Mouse (Mus musculus) lung, embryonic 14.5 days (tissue): ENCODE measurements around the gene Gm29735. TPM values are rescaled to one million over a fixed set of nuclear protein-coding genes. Genes with fewer than 3 reads are reported as not detected.

Source experiments
- ATAC-seq: fragments of 200-750 bp; cut with Nextera tagmentation; 2 replicates; pipeline ENCODE4 v1.8.0; 2017; ENCODE audit warnings: mild to moderate bottlenecking, moderate TSS enrichment, moderate library complexity; ENCODE audit not compliant: insufficient read depth
- DNase-seq: peaks from one replicate; pipeline ENCODE4 v3.0.0-alpha.2; 2015
- H3K27ac ChIP-seq: fragments of 300-500 bp; sonication (generic); 2 replicates; pipeline ENCODE4 v1.5.1; 2014; ENCODE audit warnings: low read depth, mild to moderate bottlenecking, moderate library complexity
- H3K27me3 ChIP-seq: fragments of 300-500 bp; sonication (generic); 2 replicates; pipeline ENCODE4 v1.6.1; 2014; ENCODE audit warnings: low read length, control low read depth; ENCODE audit not compliant: insufficient read depth
- H3K36me3 ChIP-seq: fragments of 300-500 bp; sonication (generic); 2 replicates; pipeline ENCODE4 v1.6.1; 2014; ENCODE audit warnings: control low read depth; ENCODE audit not compliant: insufficient read depth
- H3K4me1 ChIP-seq: fragments of 300-500 bp; sonication (generic); 2 replicates; pipeline ENCODE4 v1.6.1; 2014; ENCODE audit warnings: antibody characterized with exemption, control low read depth; ENCODE audit not compliant: insufficient read depth
- H3K4me2 ChIP-seq: fragments of 300-500 bp; sonication (generic); 2 replicates; pipeline ENCODE4 v1.6.1; 2014; ENCODE audit warnings: mild to moderate bottlenecking
- H3K4me3 ChIP-seq: fragments of 300-500 bp; sonication (generic); 2 replicates; pipeline ENCODE4 v1.5.1; 2014; ENCODE audit warnings: low read depth, low read length
- H3K9ac ChIP-seq: fragments of 300-500 bp; sonication (generic); 2 replicates; pipeline ENCODE4 v1.6.1; 2014
- H3K9me3 ChIP-seq: fragments of 300-500 bp; sonication (generic); 2 replicates; pipeline ENCODE4 v1.6.1; 2016; ENCODE audit warnings: low read depth, low read length, control low read depth
- CTCF ChIP-seq: IDR thresholded peaks from 2 replicates; pipeline ENCODE4 v1.5.1; 2016; ENCODE audit warnings: antibody characterized with exemption, low read depth
- WGBS: fragments of 180-500 bp; shearing (Covaris S2); extraction: QIAGEN DNeasy Blood & Tissue Kit; methylation state at CpG from one replicate; pipeline ENCODE4 v1.1.7; 2014; 5-methylcytosine and 5-hydroxymethylcytosine counted together
- polyA plus RNA-seq: library from polyadenylated mRNA; unstranded; fragments of >200 nt; fragmentation: Nextera tagmentation; extraction: Ambion mirVana; gene quantifications from 2 replicates; pipeline ENCODE4 v1.2.1, GENCODE M21; 2014

Gm29735 gene
- polyA plus RNA-seq, 1 experiment from 2014 or later, result not detected

- ATAC-seq (no peak), DNase-seq (peak; percentile 31)
- Histone ChIP-seq H3K4me3 (no peak overlapping the region), H3K9ac (no peak overlapping the region), H3K4me1 (no peaks in the 10 kb centered on the region), H3K4me2 (no peak overlapping the region), H3K27me3 (no peaks in the 10 kb centered on the region), H3K36me3 (no peaks in the 10 kb centered on the region), H3K27ac (no peak overlapping the region), H3K9me3 (no peaks in the 10 kb centered on the region)
- 10% methylated on average over 5 of the region's 5 CpGs for WGBS
- TF ChIP-seq CTCF, result peak; percentile 56
Measured at GRCm38 (mm10) chr7:142119632-142120031, 37.3 kb downstream of the Gm29735 start.

Other genes starting within 250 kb of the Gm29735 start
- gene Tollip, start 238.6 kb downstream of the Gm29735 start, polyA plus RNA-seq, result 50.3 and 54.5 TPM in 2 replicates
- 0.81 and 0.88 TPM in 2 replicates for gene Brsk2, start 207.4 kb downstream of the Gm29735 start, polyA plus RNA-seq
- gene Mob2, start 96.0 kb downstream of the Gm29735 start, polyA plus RNA-seq, result 76.2 and 78.4 TPM in 2 replicates
- 1.8 and 1.9 TPM in 2 replicates for gene Dusp8, start 61.3 kb downstream of the Gm29735 start, polyA plus RNA-seq
- gene Gm45618, start 36.4 kb downstream of the Gm29735 start, polyA plus RNA-seq, result not detected in 2 replicates
- gene Gm39115, start 21.1 kb downstream of the Gm29735 start, polyA plus RNA-seq, result not detected in 2 replicates
- gene Gm45337, start 12.5 kb downstream of the Gm29735 start, polyA plus RNA-seq, result not detected in 2 replicates
- gene Gm4553, start 8.6 kb upstream of the Gm29735 start, polyA plus RNA-seq, result not detected in 2 replicates
- gene Krtap5-2, start 18.9 kb upstream of the Gm29735 start, polyA plus RNA-seq, result not detected in 2 replicates
- not detected in 2 replicates for gene Gm10153, start 33.3 kb upstream of the Gm29735 start, polyA plus RNA-seq
- gene Krtap5-3, start 44.3 kb upstream of the Gm29735 start, polyA plus RNA-seq, result not detected in 2 replicates
- not detected in 2 replicates for gene Gm7579, start 54.7 kb upstream of the Gm29735 start, polyA plus RNA-seq
- not detected in 2 replicates for gene Krtap5-5, start 72.9 kb upstream of the Gm29735 start, polyA plus RNA-seq
- gene Gm40460, start 84.0 kb upstream of the Gm29735 start, polyA plus RNA-seq, result not detected in 2 replicates
- gene Gm2431, start 101.2 kb upstream of the Gm29735 start, polyA plus RNA-seq, result not detected in 2 replicates
- gene Gm4559, start 117.2 kb upstream of the Gm29735 start, polyA plus RNA-seq, result not detected in 2 replicates
- not detected in 2 replicates for gene Krtap5-1, start 140.0 kb upstream of the Gm29735 start, polyA plus RNA-seq
- gene Krtap5-4, start 146.4 kb upstream of the Gm29735 start, polyA plus RNA-seq, result not detected in 2 replicates
- gene Ifitm10, start 216.6 kb upstream of the Gm29735 start, polyA plus RNA-seq, result 3.4 and 4.0 TPM in 2 replicates
- 3.0 TPM in 1 of 2 replicates, not detected in the other for gene Gm49369, start 225.6 kb upstream of the Gm29735 start, polyA plus RNA-seq
- gene Ctsd, start 230.9 kb upstream of the Gm29735 start, polyA plus RNA-seq, result 239 and 240 TPM in 2 replicates